Comparison of ENCODE assay signal across 8 mouse cellular contexts in genomic region chr2:130294218-130294935, GRCm38 (mm10). TPM values are rescaled to one million over a fixed set of nuclear protein-coding genes. Genes with fewer than 3 reads are reported as not detected.
A peak's percentile ranks its signal among the peaks of the same experiment; 100 is the strongest.
DNase-seq lines count a peak whose midpoint lies in the region; ATAC-seq and TF ChIP-seq lines count a peak whose summit lies in the region.

No protein-coding gene starts in this region.

- TF ChIP-seq CTCF in thymus, adult 2 months (IDR thresholded peaks at IDR 0.05; ENCODE audit: borderline replicate concordance, control insufficient read depth, extremely low read depth, insufficient read depth, low read length, poor library complexity) = no peak

- no peaks in the 10 kb centered on the region for H3K9me3 ChIP-seq in limb, embryonic 14.5 days (ENCODE audit: control insufficient read depth, low read length)

- WGBS in thymus, adult 2 months = 15% methylated on average over 20 of the region's 20 CpGs
- WGBS in limb, embryonic 14.5 days = 10% methylated on average over 20 of the region's 20 CpGs

- DNase-seq in embryo, embryonic 10.5 days (ENCODE audit: low spot score) = peak; percentile 58
- no peak for DNase-seq in embryo, embryonic 11 days
- DNase-seq in thymus, adult 2 months = no peak
- DNase-seq in thymus, adult 18-20 months = no peak
- no peak for DNase-seq in limb, embryonic 14.5 days (ENCODE audit: low spot score)
- no peak for DNase-seq in retina, postnatal 1 day
- no peak for DNase-seq in gastrocnemius, adult 18-20 months (ENCODE audit: low spot score)
- no peak for DNase-seq in spleen, postnatal 14 days (ENCODE audit: low spot score in 2 of 2)

- no peak for TF ChIP-seq POLR2A in thymus, adult 2 months (IDR thresholded peaks at IDR 0.05; ENCODE audit: control insufficient read depth, extremely low read depth, insufficient read depth, low read length, poor library complexity)
- no peak for TF ChIP-seq POLR2A in limb, embryonic 14.5 days (IDR thresholded peaks at IDR 0.05; ENCODE audit: borderline replicate concordance, extremely low read depth, insufficient read depth, insufficient read length)

- H3K27ac ChIP-seq in thymus, adult 2 months (ENCODE audit: control insufficient read depth, insufficient read depth, low read length) = no peak overlapping the region
- no peak overlapping the region; the same call in 1 of the 2 replicates for H3K27ac ChIP-seq in limb, embryonic 14.5 days (replicated peaks; ENCODE audit: low read depth, low read length)

- peak overlapping the region; percentile 84 for H3K9ac ChIP-seq in limb, embryonic 14.5 days (ENCODE audit: low read depth, low read length, severe bottlenecking)

- peaks cover 34% of the 10 kb centered on the region; the same call in 1 of the 2 replicates for H3K27me3 ChIP-seq in thymus, adult 2 months (ENCODE audit: control insufficient read depth, insufficient read depth, low read length)
- peaks cover 11% of the 10 kb centered on the region; the same call in 1 of the 2 replicates for H3K27me3 ChIP-seq in limb, embryonic 14.5 days (ENCODE audit: control insufficient read depth, insufficient read depth, low read length)

- H3K36me3 ChIP-seq in thymus, adult 2 months (ENCODE audit: control insufficient read depth, insufficient read depth, low read length) = no peaks in the 10 kb centered on the region
- H3K36me3 ChIP-seq in limb, embryonic 14.5 days (ENCODE audit: control insufficient read depth, insufficient read depth, low read length) = peaks cover 5% of the 10 kb centered on the region; the same call in 1 of the 2 replicates

- peak overlapping the region; percentile 81 for H3K4me2 ChIP-seq in limb, embryonic 14.5 days (replicated peaks; ENCODE audit: low read depth, low read length, severe bottlenecking)

- ATAC-seq in limb, embryonic 14.5 days (ENCODE audit: low FRiP score, low read depth) = no peak

- H3K4me1 ChIP-seq in thymus, adult 2 months (replicated peaks; ENCODE audit: control insufficient read depth, insufficient read depth, low read length) = no peaks in the 10 kb centered on the region
- peaks cover 17% of the 10 kb centered on the region for H3K4me1 ChIP-seq in limb, embryonic 14.5 days (ENCODE audit: control insufficient read depth, insufficient read depth, low read length)

- peak overlapping the region; percentile 5; the same call in 1 of the 2 replicates for H3K4me3 ChIP-seq in thymus, adult 2 months (ENCODE audit: control insufficient read depth, insufficient read depth, low read length)
- peak overlapping the region; percentile 69 for H3K4me3 ChIP-seq in limb, embryonic 14.5 days (replicated peaks; ENCODE audit: low read length)

RNA-seq across cellular contexts. Expression of gene Ebf4, which starts 0.6 kb away (rescaled TPM):
- polyA plus RNA-seq in thymus, adult 2 months (2012; rRNA removed) = 0.69 and 0.78 TPM in 2 replicates
- 27.4 and 37.7 TPM in 2 replicates for polyA plus RNA-seq in limb, embryonic 14.5 days (2012; rRNA removed)
- 5.7 and 6.1 TPM in 2 replicates for polyA plus RNA-seq in limb, embryonic 14.5 days (2014; fragmentation: Nextera tagmentation; extraction: Ambion mirVana)
- total RNA-seq in gastrocnemius, adult 18-20 months (2021) = under 1 TPM; 0.27 to 0.43 TPM

RNA-seq across cellular contexts. Expression of gene Idh3b, which starts 10.0 kb away (rescaled TPM):
- 205 and 237 TPM in 2 replicates for polyA plus RNA-seq in thymus, adult 2 months (2012; rRNA removed)
- polyA plus RNA-seq in limb, embryonic 14.5 days (2012; rRNA removed) = 181 and 193 TPM in 2 replicates
- 164 and 169 TPM in 2 replicates for polyA plus RNA-seq in limb, embryonic 14.5 days (2014; fragmentation: Nextera tagmentation; extraction: Ambion mirVana)
- 100 to 1,000 TPM; 450 to 457 TPM for total RNA-seq in gastrocnemius, adult 18-20 months (2021)

RNA-seq across cellular contexts. Expression of gene Nop56, which starts 20.1 kb away (rescaled TPM):
- polyA plus RNA-seq in thymus, adult 2 months (2012; rRNA removed) = 214 and 223 TPM in 2 replicates
- 319 and 357 TPM in 2 replicates for polyA plus RNA-seq in limb, embryonic 14.5 days (2012; rRNA removed)
- polyA plus RNA-seq in limb, embryonic 14.5 days (2014; fragmentation: Nextera tagmentation; extraction: Ambion mirVana) = 253 and 255 TPM in 2 replicates
- 10 to 100 TPM; 23.8 to 29.5 TPM for total RNA-seq in gastrocnemius, adult 18-20 months (2021)
